Mouse (Mus musculus) v-Abl transformed pro-B cells (cell line): Measurements from ENCODE around the gene 2700049A03Rik.
"Not testable (repeated sequence)": the region's sequence is repeated elsewhere in the genome, so short reads cannot be mapped to it uniquely, and the experiment has no call there.

Experiments used
- in situ Hi-C, 2 experiments: fragments of 400-800 bp; cut with MboI; formaldehyde crosslinking; loops; one replicate each; pipeline ENCODE4 v1.15.1; 2025; ENCODE audit not compliant: unreplicated experiment in 2 of 2

Gene 2700049A03Rik

DNA sequence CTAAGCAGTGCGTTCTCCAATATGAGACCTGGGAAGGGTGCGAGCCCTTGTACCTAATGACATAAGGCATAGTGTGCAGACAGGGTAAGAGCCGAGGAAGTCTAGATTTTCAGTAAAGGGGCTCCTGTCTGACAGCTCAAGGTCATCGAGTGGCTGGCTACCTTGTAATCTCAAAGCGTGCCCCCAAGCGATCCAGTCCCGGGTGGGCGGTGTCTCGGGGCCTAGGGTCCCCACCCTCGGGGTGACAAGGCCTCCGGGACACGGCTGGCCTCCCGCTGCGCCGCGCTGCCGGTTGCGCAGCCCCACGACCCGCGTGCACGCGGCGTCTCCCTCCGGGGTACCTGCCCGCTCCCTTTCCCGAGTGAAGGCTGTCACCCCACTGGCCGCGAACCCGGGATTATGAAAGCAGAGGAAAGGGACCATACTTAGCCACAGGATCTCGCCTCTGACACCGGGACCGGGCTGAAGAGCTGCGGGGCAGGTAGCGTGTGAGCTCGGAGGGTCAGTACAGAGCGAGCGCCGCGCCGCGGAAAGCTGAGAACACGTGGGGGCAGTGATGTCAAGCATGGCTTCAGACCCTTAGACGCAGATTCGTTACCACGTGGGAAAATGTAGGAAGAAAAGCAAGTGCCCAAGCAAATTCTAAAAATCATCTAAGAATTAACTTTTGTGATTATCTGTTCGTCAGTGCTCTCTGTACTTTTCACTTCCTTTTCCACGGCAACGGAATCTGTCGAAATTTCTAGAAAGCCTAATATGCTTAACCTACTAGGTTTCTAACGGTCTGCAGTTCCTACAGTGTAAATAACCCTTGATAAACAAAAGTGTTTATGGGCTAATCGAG is at the start of gene 2700049A03Rik, which contains the start of gene Timm9:
2700049A03Rik (plus strand) TSS at position 719 of the 844 bp plus-strand sequence.
Timm9 (minus strand) TSS at position 555 of the 844 bp plus-strand sequence.
- in situ Hi-C loops, result loop anchor here in 1 of 2 experiments (10.0 to 25.0 kb wide), 3 partner anchors 1024 to 1988 kb away; partner anchors contain the start of genes Mnat1 and Nin

DNA sequence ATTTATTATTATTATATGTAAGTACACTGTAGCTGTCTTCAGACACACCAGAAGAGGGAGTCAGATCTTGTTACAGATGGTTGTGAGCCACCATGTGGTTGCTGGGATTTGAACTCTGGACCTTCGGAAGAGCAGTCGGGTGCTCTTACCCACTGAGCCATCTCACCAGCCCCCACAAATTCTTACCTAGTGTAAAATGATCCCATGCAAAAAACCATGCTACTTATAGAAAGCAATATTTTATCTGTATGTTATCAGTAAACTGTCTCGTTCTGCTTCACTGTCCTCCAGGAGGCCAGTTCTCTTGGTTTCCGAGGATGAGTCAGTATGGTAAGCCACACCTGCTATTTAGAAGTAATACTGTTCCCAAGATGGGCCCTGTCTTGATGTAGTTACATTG is 32.4 kb upstream of the 2700049A03Rik start:
- in situ Hi-C loops, result not testable (repeated sequence)

DNA sequence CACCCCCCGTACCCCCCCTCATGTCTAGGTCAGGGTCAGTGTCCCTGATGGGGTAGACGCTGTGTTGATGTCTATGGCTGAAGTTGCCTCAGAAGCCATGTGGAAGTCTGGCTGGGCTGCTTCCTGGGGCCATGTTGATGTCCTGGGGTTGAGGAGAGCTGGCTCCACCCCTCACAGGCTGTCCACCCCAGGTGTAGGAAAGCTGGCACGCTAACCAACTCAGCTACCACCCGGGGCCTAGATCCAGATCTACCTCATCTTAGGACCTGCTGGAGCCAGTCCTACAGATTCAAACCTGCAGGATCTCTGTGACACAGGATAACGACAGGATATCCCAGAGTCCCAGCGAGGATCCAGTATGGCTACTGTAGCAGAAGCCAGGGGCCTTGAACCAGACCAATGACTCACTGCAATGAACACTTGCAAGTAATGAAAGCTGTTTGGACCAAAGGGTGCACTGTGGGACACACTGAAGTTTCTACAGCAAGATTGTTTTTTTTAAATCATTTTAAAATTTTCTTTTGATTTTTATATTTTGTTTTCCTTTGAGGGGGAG is 29.4 kb upstream of the 2700049A03Rik start:
- in situ Hi-C loops, result no loop called here

GRCm38 (mm10) chr12:71111331-71111730 is 25.3 kb upstream of the 2700049A03Rik start, which contains the start of gene Tomm20l:
Gene Tomm20l (plus strand): TSS chr12:71111428.
- in situ Hi-C loops, result no loop called here

DNA sequence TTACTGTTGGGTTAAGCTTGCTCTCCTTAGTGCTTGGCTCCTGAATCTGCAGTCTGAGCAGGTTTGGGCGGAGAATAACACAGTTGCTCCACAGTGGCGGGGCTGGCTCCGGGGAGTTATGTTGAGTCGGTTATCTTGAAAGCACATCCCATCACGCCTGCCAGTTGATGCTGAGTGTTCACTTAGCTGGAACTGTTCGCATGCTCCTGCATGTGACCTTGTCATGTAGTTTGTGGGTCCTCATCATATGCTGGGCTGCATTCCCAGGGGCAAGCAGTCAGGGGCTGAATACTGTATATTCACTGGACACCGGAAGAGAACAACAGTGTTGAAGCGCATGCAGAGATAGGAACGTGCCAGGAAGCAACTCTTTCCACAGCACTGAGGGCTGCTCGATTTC is 23.6 kb upstream of the 2700049A03Rik start:
- in situ Hi-C loops, result no loop called here

GRCm38 (mm10) chr12:71113675-71114288 is 22.9 kb upstream of the 2700049A03Rik start:
- in situ Hi-C loops, result no loop called here

GRCm38 (mm10) chr12:71116411-71116810 is 20.2 kb upstream of the 2700049A03Rik start:
- in situ Hi-C loops, result no loop called here

GRCm38 (mm10) chr12:71122731-71123130 is 13.9 kb upstream of the 2700049A03Rik start:
- in situ Hi-C loops, result no loop called here

DNA sequence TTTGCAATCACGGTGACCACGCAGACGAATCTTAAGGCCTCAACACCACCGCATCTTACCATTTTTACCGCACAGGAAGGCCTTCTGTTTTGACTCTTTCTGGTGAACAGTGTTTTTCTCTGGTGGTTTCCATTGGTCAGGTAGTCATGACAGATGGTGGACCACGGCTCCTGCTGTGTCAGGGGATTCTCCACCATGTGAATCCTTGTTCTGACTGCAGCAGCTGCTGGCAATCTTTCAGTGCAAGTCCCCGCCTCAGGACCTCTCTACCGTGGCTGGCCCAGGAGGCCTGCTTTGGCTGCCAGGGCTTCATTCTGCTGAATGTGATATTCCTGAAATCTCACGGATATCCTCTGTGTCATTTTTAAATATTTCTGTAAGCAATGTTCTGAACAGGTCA is 13.4 kb upstream of the 2700049A03Rik start:
- in situ Hi-C loops, result no loop called here

GRCm38 (mm10) chr12:71135581-71135980 is 1.1 kb upstream of the 2700049A03Rik start:
- in situ Hi-C loops, result loop anchor here in 1 of 2 experiments (10.0 to 25.0 kb wide), 3 partner anchors 1023 to 1989 kb away; partner anchors contain the start of genes Mnat1 and Nin

DNA sequence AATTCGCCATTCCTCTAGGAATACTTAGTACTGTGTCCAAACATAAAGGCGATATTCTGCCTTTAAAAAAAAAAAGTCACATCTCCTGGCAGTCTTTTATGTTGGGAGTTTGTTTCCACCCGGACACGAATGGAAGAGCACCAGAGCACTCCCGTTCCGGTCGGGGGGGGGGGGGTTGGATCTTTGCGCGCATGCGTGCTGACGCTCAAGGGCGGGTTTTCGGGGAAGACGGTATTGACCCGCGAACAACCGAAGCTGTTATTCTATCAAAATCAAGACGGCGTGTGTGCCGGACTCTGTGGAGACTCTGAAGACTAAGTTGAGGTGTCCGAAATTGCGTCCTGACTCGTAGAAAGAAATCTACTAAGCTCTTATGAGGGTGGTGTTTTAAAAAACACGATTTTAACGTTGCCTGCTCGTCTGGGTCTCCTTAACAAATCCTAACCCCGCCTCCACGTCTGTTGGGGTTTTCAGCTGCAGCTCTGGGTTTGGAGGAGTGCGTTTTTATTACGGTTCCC is 385 bp downstream of the 2700049A03Rik start:
- in situ Hi-C loops, result loop anchor here in 1 of 2 experiments (10.0 to 25.0 kb wide), 3 partner anchors 1025 to 1988 kb away; partner anchors contain the start of genes Mnat1 and Nin

GRCm38 (mm10) chr12:71137686-71138085 is 1.0 kb downstream of the 2700049A03Rik start:
- in situ Hi-C loops, result loop anchor here in 1 of 2 experiments (10.0 to 25.0 kb wide), 3 partner anchors 1025 to 1987 kb away; partner anchors contain the start of genes Mnat1 and Nin

- in situ Hi-C loops, result loop anchor here in 1 of 2 experiments (10.0 to 25.0 kb wide), 3 partner anchors 1027 to 1985 kb away; partner anchors contain the start of genes Mnat1 and Nin
Observed at GRCm38 (mm10) chr12:71139258-71139828, 2.7 kb downstream of the 2700049A03Rik start.

GRCm38 (mm10) chr12:71141189-71141588 is 4.5 kb downstream of the 2700049A03Rik start:
- in situ Hi-C loops, result loop anchor here in 1 of 2 experiments (5.0 to 25.0 kb wide), 3 partner anchors 174 to 1804 kb away; partner anchors contain the start of gene Nin

- in situ Hi-C loops, result loop anchor here (5.0 to 25.0 kb wide), 3 partner anchors 35 to 1810 kb away; partner anchors contain the start of gene Nin (in 1 of the 2)
Observed at GRCm38 (mm10) chr12:71147641-71148040, 11.0 kb downstream of the 2700049A03Rik start.

GRCm38 (mm10) chr12:71148801-71149200 is 12.2 kb downstream of the 2700049A03Rik start:
- in situ Hi-C loops, result loop anchor here (5.0 to 25.0 kb wide), 3 partner anchors 34 to 1812 kb away; partner anchors contain the start of gene Nin (in 1 of the 2)

GRCm38 (mm10) chr12:71149456-71149855 is 12.8 kb downstream of the 2700049A03Rik start:
- in situ Hi-C loops, result loop anchor here (5.0 to 25.0 kb wide), 3 partner anchors 33 to 1812 kb away; partner anchors contain the start of gene Nin (in 1 of the 2)

GRCm38 (mm10) chr12:71150167-71150566 is 13.5 kb downstream of the 2700049A03Rik start:
- in situ Hi-C loops, result loop anchor here in 1 of 2 experiments (25.0 kb wide), 1 partner anchor 688 kb away; the partner anchor contains the start of gene Tmx1

GRCm38 (mm10) chr12:71154979-71155378 is 18.3 kb downstream of the 2700049A03Rik start:
- in situ Hi-C loops, result loop anchor here in 1 of 2 experiments (25.0 kb wide), 1 partner anchor 693 kb away; the partner anchor contains the start of gene Tmx1
